Mouse (Mus musculus): ENCODE measurements around the gene Phlda1. TPM values are rescaled to one million over a fixed set of nuclear protein-coding genes. Genes with fewer than 3 reads are reported as not detected.
A peak's percentile ranks its signal among the peaks of the same experiment; 100 is the strongest.

The Phlda1 gene
- polyA plus RNA-seq, 1 experiment, result 0.28 TPM

DNA sequence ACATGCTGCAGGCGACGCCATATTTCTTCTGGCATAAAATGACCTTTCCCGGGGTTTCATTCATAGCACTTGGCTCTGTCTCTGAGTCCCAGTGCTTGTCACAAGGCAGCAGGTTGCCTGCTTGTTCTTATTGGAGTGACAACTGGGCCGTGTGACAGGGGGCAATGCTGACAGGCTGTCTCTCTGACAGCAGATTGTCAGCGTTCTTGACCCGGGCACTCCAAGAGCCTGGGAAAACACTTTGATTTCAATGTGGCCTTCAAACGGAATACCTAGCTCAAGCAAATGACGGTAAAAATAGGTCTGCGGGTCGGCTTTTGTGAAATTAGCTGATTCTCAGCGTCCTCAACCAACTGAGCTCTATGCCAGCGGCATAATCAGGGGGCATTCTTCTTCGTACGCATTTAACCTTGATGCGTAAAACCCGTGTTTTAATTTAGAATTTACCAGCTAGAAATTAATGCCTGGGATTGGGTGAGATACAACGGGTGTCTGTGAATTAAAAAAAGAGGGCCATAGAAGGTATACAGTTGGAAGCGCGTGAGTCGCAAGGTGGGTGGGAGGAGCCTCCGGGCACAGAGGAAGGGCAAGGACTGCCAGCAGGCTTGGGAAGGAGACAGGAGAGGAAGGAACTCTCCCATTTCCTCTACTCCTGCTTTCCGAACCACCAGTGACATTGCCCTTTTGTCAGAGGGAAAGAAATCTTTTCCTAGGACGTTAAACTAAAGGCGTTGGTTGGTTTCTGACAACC, 13.7 kb downstream of the Phlda1 start:
- H3K27me3 ChIP-seq (ENCODE audit: control insufficient read depth, insufficient read depth, low read length), result no peaks in the 10 kb centered on the region
- peak overlapping the region; percentile 38 for H3K4me3 ChIP-seq (ENCODE audit: control insufficient read depth, low read depth, low read length)
- H3K4me1 ChIP-seq (ENCODE audit: control insufficient read depth, insufficient read depth, low read length), result peaks cover 11% of the 10 kb centered on the region
- H3K36me3 ChIP-seq (ENCODE audit: control insufficient read depth, insufficient read depth, low read length), result no peaks in the 10 kb centered on the region
- no peak overlapping the region for H3K27ac ChIP-seq (ENCODE audit: control insufficient read depth, insufficient read depth, low read depth, low read length)
- no peak for TF ChIP-seq CTCF (IDR thresholded peaks at IDR 0.05; ENCODE audit: control insufficient read depth, insufficient read depth, insufficient replicate concordance, low read depth, low read length)
- TF ChIP-seq POLR2A (IDR thresholded peaks at IDR 0.05; ENCODE audit: control insufficient read depth, low read depth, low read length), result no peak

DNA sequence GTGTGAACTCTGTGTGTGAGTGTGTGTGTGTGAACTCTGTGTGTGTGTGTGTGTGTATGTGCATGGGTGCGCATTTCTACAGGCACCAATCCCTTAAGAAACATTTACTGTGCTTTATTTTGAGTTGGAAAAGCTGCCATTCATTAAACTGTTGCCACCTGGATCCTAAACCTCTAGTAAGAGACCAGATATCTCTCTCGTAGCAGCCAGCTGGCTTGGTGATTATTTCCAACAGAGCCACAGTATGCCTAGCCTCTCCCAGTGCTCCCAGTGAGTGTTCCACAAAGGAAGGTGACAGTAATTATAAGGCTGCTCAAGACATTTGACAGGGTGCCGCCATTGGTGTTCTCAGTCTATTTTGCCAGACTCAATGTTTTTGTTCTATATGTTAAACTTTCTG, 14.5 kb downstream of the Phlda1 start:
- TF ChIP-seq POLR2A (IDR thresholded peaks at IDR 0.05; ENCODE audit: control insufficient read depth, low read depth, low read length) (no peak), CTCF (IDR thresholded peaks at IDR 0.05; ENCODE audit: control insufficient read depth, insufficient read depth, insufficient replicate concordance, low read depth, low read length) (no peak)
- no peak overlapping the region for H3K4me3 ChIP-seq (ENCODE audit: control insufficient read depth, low read depth, low read length)
- H3K4me1 ChIP-seq (ENCODE audit: control insufficient read depth, insufficient read depth, low read length), result peaks cover 12% of the 10 kb centered on the region
- H3K36me3 ChIP-seq (ENCODE audit: control insufficient read depth, insufficient read depth, low read length), result no peaks in the 10 kb centered on the region
- H3K27ac ChIP-seq (ENCODE audit: control insufficient read depth, insufficient read depth, low read depth, low read length), result no peak overlapping the region
- H3K27me3 ChIP-seq (ENCODE audit: control insufficient read depth, insufficient read depth, low read length), result no peaks in the 10 kb centered on the region

DNA sequence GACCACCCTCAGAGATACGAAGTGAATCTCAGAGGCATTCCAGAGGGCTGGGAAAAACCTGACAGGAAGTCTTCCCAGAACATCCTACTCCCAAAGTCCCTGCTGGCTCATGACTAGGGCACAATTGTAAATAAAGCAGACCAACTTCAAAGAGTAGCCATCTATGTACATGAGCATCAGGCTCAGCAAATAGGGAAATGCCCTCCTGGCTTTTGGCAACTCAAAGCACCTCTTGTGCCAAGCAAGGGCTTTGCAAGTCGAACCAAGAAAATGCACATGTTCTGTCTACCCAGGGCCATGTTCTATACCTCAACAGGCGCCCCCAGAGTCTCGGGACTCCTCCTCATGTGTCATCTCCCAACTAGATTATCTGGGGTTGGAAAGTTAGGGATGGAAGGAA, 15.6 kb downstream of the Phlda1 start:
- no peak overlapping the region for H3K27ac ChIP-seq (ENCODE audit: control insufficient read depth, insufficient read depth, low read depth, low read length)
- no peaks in the 10 kb centered on the region for H3K36me3 ChIP-seq (ENCODE audit: control insufficient read depth, insufficient read depth, low read length)
- no peaks in the 10 kb centered on the region for H3K27me3 ChIP-seq (ENCODE audit: control insufficient read depth, insufficient read depth, low read length)
- H3K4me1 ChIP-seq (ENCODE audit: control insufficient read depth, insufficient read depth, low read length), result peaks cover 12% of the 10 kb centered on the region
- TF ChIP-seq CTCF (IDR thresholded peaks at IDR 0.05; ENCODE audit: control insufficient read depth, insufficient read depth, insufficient replicate concordance, low read depth, low read length) (no peak), POLR2A (IDR thresholded peaks at IDR 0.05; ENCODE audit: control insufficient read depth, low read depth, low read length) (no peak)
- H3K4me3 ChIP-seq (ENCODE audit: control insufficient read depth, low read depth, low read length), result no peak overlapping the region

DNA sequence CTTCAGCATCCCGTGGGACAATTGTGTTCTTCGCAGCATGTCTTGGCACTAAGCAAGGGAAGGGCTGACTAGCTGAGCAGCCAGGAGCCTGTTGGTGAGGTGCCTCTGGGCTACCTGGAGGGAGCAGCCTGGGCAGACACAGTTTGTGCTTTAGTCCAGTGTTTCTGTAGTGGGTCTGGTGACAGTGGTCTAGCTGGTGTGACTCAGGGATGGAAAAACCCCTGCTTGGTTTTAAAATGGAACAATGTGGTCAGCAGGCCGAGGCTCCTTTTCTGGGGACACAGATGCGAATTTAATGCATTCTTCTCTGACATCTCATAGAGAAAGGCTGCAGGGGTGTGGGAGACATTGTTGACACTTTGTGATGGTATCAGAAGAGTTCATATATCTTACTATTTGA, 16.1 kb downstream of the Phlda1 start:
- peaks cover 12% of the 10 kb centered on the region for H3K4me1 ChIP-seq (ENCODE audit: control insufficient read depth, insufficient read depth, low read length)
- no peaks in the 10 kb centered on the region for H3K27me3 ChIP-seq (ENCODE audit: control insufficient read depth, insufficient read depth, low read length)
- no peak overlapping the region for H3K4me3 ChIP-seq (ENCODE audit: control insufficient read depth, low read depth, low read length)
- H3K27ac ChIP-seq (ENCODE audit: control insufficient read depth, insufficient read depth, low read depth, low read length), result no peak overlapping the region
- TF ChIP-seq POLR2A (IDR thresholded peaks at IDR 0.05; ENCODE audit: control insufficient read depth, low read depth, low read length) (no peak), CTCF (IDR thresholded peaks at IDR 0.05; ENCODE audit: control insufficient read depth, insufficient read depth, insufficient replicate concordance, low read depth, low read length) (no peak)
- H3K36me3 ChIP-seq (ENCODE audit: control insufficient read depth, insufficient read depth, low read length), result no peaks in the 10 kb centered on the region

DNA sequence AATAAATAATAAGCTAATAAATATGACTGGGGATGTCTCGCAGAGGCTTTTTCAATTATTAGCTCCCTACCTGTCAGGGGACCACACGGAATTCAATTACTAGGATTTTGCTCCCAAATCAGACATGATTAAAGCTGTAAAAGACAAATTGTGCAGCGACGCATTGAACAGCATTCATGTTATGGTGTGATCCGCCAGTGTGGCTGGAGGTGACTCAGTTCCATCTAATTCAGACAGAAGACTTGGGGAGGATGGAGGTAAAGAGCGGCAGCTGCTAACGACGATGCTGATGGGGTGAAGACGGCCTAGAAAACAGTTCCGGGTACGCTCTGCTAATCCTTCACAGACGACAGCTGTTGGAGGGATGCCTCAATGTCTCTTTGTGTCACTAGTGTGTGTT, 17.8 kb downstream of the Phlda1 start:
- peaks cover 12% of the 10 kb centered on the region for H3K4me1 ChIP-seq (ENCODE audit: control insufficient read depth, insufficient read depth, low read length)
- H3K27ac ChIP-seq (ENCODE audit: control insufficient read depth, insufficient read depth, low read depth, low read length), result no peak overlapping the region
- no peak overlapping the region for H3K4me3 ChIP-seq (ENCODE audit: control insufficient read depth, low read depth, low read length)

DNA sequence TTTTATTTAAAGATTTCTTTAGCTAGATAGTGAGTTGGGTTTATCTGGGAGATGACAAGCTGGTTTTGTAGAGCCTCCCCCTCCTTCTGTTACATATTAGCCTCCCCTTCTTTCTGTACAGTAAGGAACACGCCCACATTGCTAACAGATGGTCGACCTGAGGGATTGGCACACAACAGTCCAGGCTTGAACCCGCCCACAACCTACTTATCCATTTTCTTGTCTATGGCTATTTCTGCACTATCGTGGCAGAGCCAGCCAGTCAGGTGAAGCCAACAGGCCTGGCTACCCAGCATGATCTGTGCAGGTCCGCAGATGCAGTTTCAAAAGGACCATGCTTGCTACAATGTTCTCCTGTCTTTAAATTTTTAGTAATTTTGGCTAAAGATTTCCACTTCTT, 21.0 kb downstream of the Phlda1 start:
- TF ChIP-seq POLR2A (IDR thresholded peaks at IDR 0.05; ENCODE audit: control insufficient read depth, low read depth, low read length) (no peak), CTCF (IDR thresholded peaks at IDR 0.05; ENCODE audit: control insufficient read depth, insufficient read depth, insufficient replicate concordance, low read depth, low read length) (no peak)
- Histone ChIP-seq H3K27ac (ENCODE audit: control insufficient read depth, insufficient read depth, low read depth, low read length) (no peak overlapping the region), H3K4me1 (ENCODE audit: control insufficient read depth, insufficient read depth, low read length) (peaks cover 4% of the 10 kb centered on the region), H3K27me3 (ENCODE audit: control insufficient read depth, insufficient read depth, low read length) (no peaks in the 10 kb centered on the region), H3K4me3 (ENCODE audit: control insufficient read depth, low read depth, low read length) (no peak overlapping the region), H3K36me3 (ENCODE audit: control insufficient read depth, insufficient read depth, low read length) (no peaks in the 10 kb centered on the region)

More for the DNA sequence above, 17.8 kb downstream of the Phlda1 start:
- Histone ChIP-seq H3K27me3 (ENCODE audit: control insufficient read depth, insufficient read depth, low read length) (no peaks in the 10 kb centered on the region), H3K36me3 (ENCODE audit: control insufficient read depth, insufficient read depth, low read length) (no peaks in the 10 kb centered on the region)
- TF ChIP-seq CTCF (IDR thresholded peaks at IDR 0.05; ENCODE audit: control insufficient read depth, insufficient read depth, insufficient replicate concordance, low read depth, low read length) (no peak), POLR2A (IDR thresholded peaks at IDR 0.05; ENCODE audit: control insufficient read depth, low read depth, low read length) (no peak)

DNA sequence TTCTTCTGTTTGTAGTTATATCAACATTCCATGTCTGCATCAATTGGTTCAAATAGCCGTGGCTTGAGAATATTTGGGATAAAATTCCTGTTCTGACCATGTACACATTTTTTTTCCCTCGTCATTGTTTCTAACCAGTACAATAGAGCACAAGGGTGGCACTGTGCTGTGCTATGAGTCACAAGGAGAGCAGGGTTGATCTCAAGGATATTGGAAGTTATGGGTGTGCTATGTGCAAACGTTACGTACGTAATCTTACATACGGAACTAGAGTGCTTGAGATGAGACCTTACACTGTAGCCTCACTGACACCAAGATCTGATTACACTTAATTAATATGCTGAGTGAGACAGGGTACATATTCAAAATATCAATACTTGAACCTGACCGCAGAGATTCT, 21.5 kb downstream of the Phlda1 start:
- H3K27ac ChIP-seq (ENCODE audit: control insufficient read depth, insufficient read depth, low read depth, low read length), result no peak overlapping the region
- peaks cover 4% of the 10 kb centered on the region for H3K4me1 ChIP-seq (ENCODE audit: control insufficient read depth, insufficient read depth, low read length)
- no peaks in the 10 kb centered on the region for H3K36me3 ChIP-seq (ENCODE audit: control insufficient read depth, insufficient read depth, low read length)
- TF ChIP-seq POLR2A (IDR thresholded peaks at IDR 0.05; ENCODE audit: control insufficient read depth, low read depth, low read length) (no peak), CTCF (IDR thresholded peaks at IDR 0.05; ENCODE audit: control insufficient read depth, insufficient read depth, insufficient replicate concordance, low read depth, low read length) (no peak)
- H3K27me3 ChIP-seq (ENCODE audit: control insufficient read depth, insufficient read depth, low read length), result no peaks in the 10 kb centered on the region
- no peak overlapping the region for H3K4me3 ChIP-seq (ENCODE audit: control insufficient read depth, low read depth, low read length)
